Mouse (Mus musculus): ENCODE measurements around the gene Plekhg5. TPM values are rescaled to one million over a fixed set of nuclear protein-coding genes. Genes with fewer than 3 reads are reported as not detected.
A peak's percentile ranks its signal among the peaks of the same experiment; 100 is the strongest.

Plekhg5 gene
- total and polyA plus RNA-seq, 3 experiments: 11.5 to 20.5 (median 16.7) TPM

DNA sequence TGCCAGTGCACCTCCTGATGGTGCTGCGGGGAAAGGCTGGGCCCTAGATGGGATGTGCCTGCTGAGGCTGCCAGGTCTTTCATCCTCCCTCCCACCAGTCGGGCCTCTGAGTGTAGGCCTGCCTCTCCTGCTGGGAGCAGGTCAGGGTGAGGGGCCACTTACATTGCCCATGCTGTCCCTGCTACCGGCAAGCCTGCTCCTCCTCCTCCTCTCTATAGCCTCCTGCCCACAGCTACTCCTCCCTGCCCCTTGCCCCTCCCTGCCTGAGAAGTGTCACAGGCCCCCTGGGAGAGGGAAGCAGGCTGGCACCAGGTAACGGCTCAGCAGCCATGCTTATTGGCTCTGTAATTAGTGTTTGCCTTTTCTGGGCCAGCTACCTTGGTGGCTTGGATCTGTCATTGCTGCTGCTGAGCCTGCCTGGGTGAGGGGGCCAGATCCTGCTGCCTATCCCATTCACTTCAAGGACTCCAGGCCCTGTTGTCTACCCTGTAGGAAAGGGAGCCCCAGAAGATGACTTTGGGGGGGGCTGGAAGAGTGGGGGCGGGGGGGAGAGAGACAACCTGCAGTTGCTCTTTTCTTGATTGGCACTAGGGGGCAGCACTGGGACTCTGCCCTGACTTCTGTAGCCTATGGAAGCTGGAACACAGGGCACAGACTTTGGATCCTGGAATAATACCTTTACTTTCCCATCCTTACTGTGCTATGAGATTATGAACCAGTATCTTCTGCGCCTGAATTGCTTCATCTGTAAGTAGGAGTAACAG, 64.0 kb downstream of the Plekhg5 start:
- peaks cover 11% of the 10 kb centered on the region for H3K27me3 ChIP-seq (ENCODE audit: control insufficient read depth, insufficient read depth, low read length)
- H3K79me2 ChIP-seq (replicated peaks; ENCODE audit: control insufficient read depth, insufficient read depth, low read length): no peaks in the 10 kb centered on the region
- DNase-seq: no peak
- no peaks in the 10 kb centered on the region; the same call in 1 of the 2 replicates for H3K4me1 ChIP-seq (ENCODE audit: control insufficient read depth, insufficient read depth, low read length)
- WGBS: 49% methylated on average over 6 of the region's 6 CpGs
- intact Hi-C loops (cut with DNase I): no loop called here
- no peak for TF ChIP-seq POLR2A (IDR thresholded peaks at IDR 0.05; ENCODE audit: insufficient read depth, low read depth, low read length)
- peak; percentile 82 for TF ChIP-seq CTCF (IDR thresholded peaks at IDR 0.05)
- no peak for TF ChIP-seq EP300 (IDR thresholded peaks at IDR 0.05; ENCODE audit: insufficient read depth, low read depth, low read length)
- H3K9ac ChIP-seq (ENCODE audit: low read depth, low read length): no peak overlapping the region
- no peaks in the 10 kb centered on the region for H3K36me3 ChIP-seq (ENCODE audit: control insufficient read depth, insufficient read depth, low read length)
- no peak overlapping the region for H3K4me3 ChIP-seq
- no peak overlapping the region for H3K27ac ChIP-seq

DNA sequence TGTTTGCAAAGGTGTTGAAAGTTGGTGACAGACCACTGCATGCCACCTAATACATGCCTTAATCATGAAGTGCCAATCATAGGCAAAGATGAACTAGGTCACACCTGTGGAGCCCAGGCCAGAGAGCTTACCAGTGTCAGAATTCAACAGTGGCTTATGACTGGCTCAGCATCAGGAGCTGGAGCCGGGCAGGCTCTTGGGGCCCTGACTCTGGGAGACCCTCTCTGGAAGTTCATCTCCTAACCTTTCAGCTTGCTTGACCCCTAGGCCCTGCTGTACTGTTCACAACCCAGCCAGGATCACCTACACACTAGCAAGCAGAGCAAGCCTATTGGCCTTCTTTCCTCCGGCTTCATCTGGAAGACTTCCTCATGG, 64.6 kb downstream of the Plekhg5 start:
- DNase-seq: no peak
- Histone ChIP-seq H3K79me2 (replicated peaks; ENCODE audit: control insufficient read depth, insufficient read depth, low read length) (no peaks in the 10 kb centered on the region), H3K27ac (no peak overlapping the region), H3K9ac (ENCODE audit: low read depth, low read length) (no peak overlapping the region), H3K4me3 (no peak overlapping the region), H3K27me3 (ENCODE audit: control insufficient read depth, insufficient read depth, low read length) (peaks cover 8% of the 10 kb centered on the region), H3K36me3 (ENCODE audit: control insufficient read depth, insufficient read depth, low read length) (no peaks in the 10 kb centered on the region), H3K4me1 (ENCODE audit: control insufficient read depth, insufficient read depth, low read length) (no peaks in the 10 kb centered on the region; the same call in 1 of the 2 replicates)
- intact Hi-C loops (cut with DNase I): no loop called here
- 91% methylated on average over 2 of the region's 2 CpGs for WGBS
- TF ChIP-seq CTCF (IDR thresholded peaks at IDR 0.05) (no peak), POLR2A (IDR thresholded peaks at IDR 0.05; ENCODE audit: insufficient read depth, low read depth, low read length) (no peak)

DNA sequence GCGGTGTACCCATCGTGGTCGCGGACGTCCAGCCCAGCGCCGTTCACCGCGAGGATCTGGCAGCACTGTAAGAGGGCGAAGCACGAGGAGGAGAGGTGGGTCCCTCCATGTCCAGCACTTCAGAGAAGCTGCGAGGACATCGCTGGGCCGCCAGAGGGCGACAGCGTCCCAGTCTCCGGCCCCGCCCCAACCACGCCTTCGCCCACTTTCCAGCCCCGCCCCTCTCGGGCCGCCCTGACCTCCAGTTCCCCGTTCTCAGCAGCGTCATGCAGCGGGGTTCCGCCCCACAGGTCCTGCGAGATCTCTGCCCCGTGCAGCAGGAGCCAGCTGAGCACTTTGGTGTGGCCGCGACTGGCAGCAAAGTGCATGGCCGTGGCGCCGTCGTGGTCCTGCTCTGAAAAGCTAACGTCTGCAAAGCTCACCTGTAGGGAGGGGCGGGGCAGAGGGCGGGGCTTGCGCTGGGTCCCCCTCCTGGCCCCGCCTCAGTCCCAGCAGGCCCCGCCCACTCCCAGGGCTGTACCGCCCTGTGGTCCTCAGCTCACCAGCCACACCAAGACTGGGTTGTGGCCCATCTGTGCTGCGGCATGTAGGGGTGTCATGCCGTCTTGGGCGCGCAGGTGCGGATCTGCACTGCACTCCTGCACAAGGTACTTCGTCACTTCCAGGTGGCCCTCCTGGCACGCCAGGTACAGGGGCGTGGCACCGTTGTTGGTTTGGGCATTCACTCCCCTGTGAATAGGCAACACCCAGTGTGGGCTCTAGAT, 66.4 kb downstream of the Plekhg5 start:
- no peak for TF ChIP-seq EP300 (IDR thresholded peaks at IDR 0.05; ENCODE audit: insufficient read depth, low read depth, low read length)
- TF ChIP-seq CTCF (IDR thresholded peaks at IDR 0.05): no peak
- no peak for TF ChIP-seq POLR2A (IDR thresholded peaks at IDR 0.05; ENCODE audit: insufficient read depth, low read depth, low read length)
- Histone ChIP-seq H3K4me3 (peak overlapping the region; percentile 62), H3K27ac (no peak overlapping the region), H3K27me3 (ENCODE audit: control insufficient read depth, insufficient read depth, low read length) (no peaks in the 10 kb centered on the region), H3K4me1 (ENCODE audit: control insufficient read depth, insufficient read depth, low read length) (no peaks in the 10 kb centered on the region), H3K9ac (ENCODE audit: low read depth, low read length) (0 out of 2 replicates have a peak overlapping the region, but pooled peaks have one; percentile 32), H3K79me2 (replicated peaks; ENCODE audit: control insufficient read depth, insufficient read depth, low read length) (no peaks in the 10 kb centered on the region), H3K36me3 (ENCODE audit: control insufficient read depth, insufficient read depth, low read length) (no peaks in the 10 kb centered on the region)
- intact Hi-C loops (cut with DNase I): no loop called here
- WGBS: 4% methylated on average over 50 of the region's 51 CpGs
- peak; percentile 89 to 93 for DNase-seq

DNA sequence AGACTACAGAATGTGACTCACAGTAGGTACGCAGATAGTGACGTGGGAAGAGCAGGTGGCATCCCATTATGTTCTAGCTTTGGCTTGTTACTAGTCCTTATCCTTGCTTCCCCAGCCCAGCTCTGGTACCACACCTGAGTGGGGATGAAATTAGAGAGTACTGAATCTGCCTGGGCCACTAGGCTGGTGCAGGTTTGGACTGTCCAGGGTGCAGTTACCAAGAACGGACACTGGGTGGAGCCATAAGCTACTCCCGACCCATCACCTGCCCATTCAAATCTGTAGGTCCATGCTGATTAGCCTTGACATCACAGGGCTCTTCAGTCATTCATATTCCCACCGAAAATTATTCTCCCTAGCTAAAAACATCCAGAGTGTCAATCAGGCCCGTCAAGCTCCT, 68.1 kb downstream of the Plekhg5 start:
- peak in 1 of 2 experiments; percentile 41 for DNase-seq
- no peaks in the 10 kb centered on the region for H3K79me2 ChIP-seq (replicated peaks; ENCODE audit: control insufficient read depth, insufficient read depth, low read length)
- H3K27me3 ChIP-seq (ENCODE audit: control insufficient read depth, insufficient read depth, low read length): no peaks in the 10 kb centered on the region
- H3K9ac ChIP-seq (ENCODE audit: low read depth, low read length): no peak overlapping the region
- H3K27ac ChIP-seq: no peak overlapping the region
- WGBS: 29% methylated on average over 6 of the region's 6 CpGs
- no peak overlapping the region for H3K4me3 ChIP-seq
- H3K4me1 ChIP-seq (ENCODE audit: control insufficient read depth, insufficient read depth, low read length): no peaks in the 10 kb centered on the region
- intact Hi-C loops (cut with DNase I): no loop called here
- no peaks in the 10 kb centered on the region for H3K36me3 ChIP-seq (ENCODE audit: control insufficient read depth, insufficient read depth, low read length)
- TF ChIP-seq EP300 (IDR thresholded peaks at IDR 0.05; ENCODE audit: insufficient read depth, low read depth, low read length): 0 out of 2 replicates have a peak, but pooled peaks have one; percentile 20
- TF ChIP-seq POLR2A (IDR thresholded peaks at IDR 0.05; ENCODE audit: insufficient read depth, low read depth, low read length): no peak
- TF ChIP-seq CTCF (IDR thresholded peaks at IDR 0.05): peak; percentile 87

DNA sequence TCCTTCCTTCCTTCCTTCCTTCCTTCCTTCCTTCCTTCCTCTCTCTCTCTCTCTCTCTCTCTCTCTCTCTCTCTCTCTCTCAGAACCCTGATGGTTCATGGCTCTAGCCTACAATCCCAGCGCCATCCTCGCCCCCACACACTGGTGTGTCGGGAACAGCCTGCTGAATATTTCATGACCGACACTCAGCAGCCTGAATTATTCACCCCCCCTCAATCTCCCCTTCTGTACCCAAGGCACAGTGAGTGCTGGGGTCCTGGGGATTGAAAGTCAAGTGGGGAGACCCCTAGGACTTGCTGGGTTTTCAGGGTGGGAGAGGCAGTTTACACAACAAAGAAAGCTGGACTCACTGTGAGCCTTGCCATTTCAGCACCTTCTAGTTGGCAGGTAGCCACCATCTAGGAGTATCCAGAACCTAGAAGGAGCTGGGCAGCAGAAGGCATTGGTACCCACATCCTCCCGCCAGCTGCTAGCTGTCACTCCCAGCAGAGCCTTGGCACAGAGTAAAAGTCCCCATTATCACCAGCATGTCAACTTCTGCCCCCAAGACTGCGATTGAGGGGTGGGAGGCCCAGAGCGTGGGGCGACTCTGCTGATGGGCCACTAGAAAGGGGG, 69.3 kb downstream of the Plekhg5 start:
- H3K9ac ChIP-seq (ENCODE audit: low read depth, low read length): no peak overlapping the region
- no peak overlapping the region for H3K4me3 ChIP-seq
- no peak for DNase-seq
- intact Hi-C loops (cut with DNase I): no loop called here
- TF ChIP-seq POLR2A (IDR thresholded peaks at IDR 0.05; ENCODE audit: insufficient read depth, low read depth, low read length) (no peak), EP300 (IDR thresholded peaks at IDR 0.05; ENCODE audit: insufficient read depth, low read depth, low read length) (no peak), CTCF (IDR thresholded peaks at IDR 0.05) (no peak)
- H3K79me2 ChIP-seq (replicated peaks; ENCODE audit: control insufficient read depth, insufficient read depth, low read length): no peaks in the 10 kb centered on the region
- WGBS: 65% methylated on average over 8 of the region's 8 CpGs
- H3K27me3 ChIP-seq (ENCODE audit: control insufficient read depth, insufficient read depth, low read length): no peaks in the 10 kb centered on the region
- H3K4me1 ChIP-seq (ENCODE audit: control insufficient read depth, insufficient read depth, low read length): no peaks in the 10 kb centered on the region
- no peak overlapping the region for H3K27ac ChIP-seq
- no peaks in the 10 kb centered on the region for H3K36me3 ChIP-seq (ENCODE audit: control insufficient read depth, insufficient read depth, low read length)
